Mouse (Mus musculus) forebrain, embryonic 11.5 days (tissue): ENCODE data around the gene Gm29427. TPM values are rescaled to one million over a fixed set of nuclear protein-coding genes. Genes with fewer than 3 reads are reported as not detected.

Source experiments
- ATAC-seq: fragments of 200-750 bp; cut with Nextera tagmentation; replicated peaks from 2 replicates; pipeline ENCODE4 v1.8.0; 2017; ENCODE audit warnings: moderate TSS enrichment; ENCODE audit not compliant: low FRiP score
- DNase-seq: peaks from one replicate; pipeline ENCODE4 v3.0.0-alpha.2; 2017; ENCODE audit warnings: low spot score
- H3K27ac ChIP-seq: fragments of 300-500 bp; sonication (generic); 2 replicates; pipeline ENCODE4 v1.5.1; 2014; ENCODE audit warnings: low read depth, low read length
- H3K27me3 ChIP-seq: fragments of 300-500 bp; sonication (generic); 2 replicates; pipeline ENCODE4 v1.6.1; 2014; ENCODE audit warnings: mild to moderate bottlenecking, low read length, mixed read lengths; ENCODE audit not compliant: control insufficient read depth, insufficient read depth
- H3K36me3 ChIP-seq: fragments of 300-500 bp; sonication (generic); 2 replicates; pipeline ENCODE4 v1.6.1; 2014; ENCODE audit warnings: mild to moderate bottlenecking, low read length, moderate library complexity, mixed read lengths; ENCODE audit not compliant: control insufficient read depth, insufficient read depth
- H3K4me1 ChIP-seq: fragments of 300-500 bp; sonication (generic); replicated peaks from 2 replicates; pipeline ENCODE4 v1.6.1; 2014; ENCODE audit warnings: low read length, mixed read lengths; ENCODE audit not compliant: control insufficient read depth, insufficient read depth
- H3K4me2 ChIP-seq: fragments of 300-500 bp; sonication (generic); 2 replicates; pipeline ENCODE4 v1.6.1; 2014; ENCODE audit warnings: low read depth, mild to moderate bottlenecking, low read length, moderate library complexity, mixed read lengths; ENCODE audit not compliant: severe bottlenecking
- H3K4me3 ChIP-seq: fragments of 300-500 bp; sonication (generic); 2 replicates; pipeline ENCODE4 v1.5.1; 2014; ENCODE audit warnings: low read depth, low read length
- H3K9ac ChIP-seq: fragments of 300-500 bp; sonication (generic); 2 replicates; pipeline ENCODE4 v1.6.1; 2014; ENCODE audit warnings: low read length
- H3K9me3 ChIP-seq: fragments of 300-500 bp; sonication (generic); 2 replicates; pipeline ENCODE4 v1.6.1; 2016; ENCODE audit warnings: low read length, mixed read lengths; ENCODE audit not compliant: control insufficient read depth
- WGBS: fragments of 180-500 bp; shearing (Covaris S2); extraction: QIAGEN DNeasy Blood & Tissue Kit; methylation state at CpG from one replicate; pipeline ENCODE4 v1.1.7; 2014; 5-methylcytosine and 5-hydroxymethylcytosine counted together
- polyA plus RNA-seq: library from polyadenylated mRNA; unstranded; fragments of >200 nt; fragmentation: Nextera tagmentation; extraction: Ambion mirVana; gene quantifications from 2 replicates; pipeline ENCODE4 v1.2.1, GENCODE M21; 2014

The Gm29427 gene
- not detected in 2 replicates for polyA plus RNA-seq

DNA sequence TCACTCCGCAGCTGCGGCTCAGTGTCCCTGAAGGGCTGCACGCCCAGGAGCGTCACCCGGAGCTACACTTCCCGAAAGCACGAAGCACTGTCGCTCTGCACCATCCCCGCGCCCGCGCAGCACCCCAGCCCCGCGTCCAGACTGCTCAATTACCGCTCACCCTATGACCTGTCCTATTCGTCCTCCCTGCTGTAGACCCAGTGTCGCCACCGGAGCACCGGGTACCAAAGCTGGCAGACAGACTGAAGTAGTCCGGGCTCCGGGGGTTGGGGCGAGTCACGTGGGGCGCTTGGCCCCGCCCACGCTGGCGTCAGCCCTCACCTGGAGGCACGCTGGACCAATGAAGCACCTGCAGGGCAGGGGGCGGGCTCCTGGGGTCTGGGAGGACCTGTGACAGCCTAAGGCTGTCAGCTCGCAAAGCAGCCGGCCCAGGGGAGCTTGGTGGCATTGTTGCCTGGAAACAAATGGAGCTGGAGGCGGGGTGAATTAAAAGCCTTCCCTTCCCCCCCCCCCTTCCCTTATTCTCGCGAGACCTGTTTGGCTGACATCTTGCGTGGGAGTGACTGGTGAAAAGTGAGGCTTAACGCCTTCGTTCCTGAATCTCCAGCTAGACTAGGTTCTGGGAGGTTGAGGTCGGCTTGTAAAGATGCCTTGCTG, at the start of gene Gm29427:
Gm29427 (minus strand) TSS at position 239 of the 657 bp plus-strand sequence.
- H3K4me3 ChIP-seq: peak within 1 kb of the TSS; percentile 83
- ATAC-seq: peak; percentile 89
- H3K9me3 ChIP-seq: no peaks in the 10 kb centered on the region
- H3K4me1 ChIP-seq: peaks cover 3% of the 10 kb centered on the region; the same call in 1 of the 2 replicates
- peak within 1 kb of the TSS; percentile 96 for H3K9ac ChIP-seq
- no peaks in the 10 kb centered on the region for H3K27me3 ChIP-seq
- peak; percentile 92 for DNase-seq
- H3K36me3 ChIP-seq: no peaks in the 10 kb centered on the region
- peak within 1 kb of the TSS; percentile 92 for H3K4me2 ChIP-seq
- peak within 1 kb of the TSS; percentile 58; the same call in 1 of the 2 replicates for H3K27ac ChIP-seq
- under 1% methylated on average over 38 of the region's 38 CpGs for WGBS

DNA sequence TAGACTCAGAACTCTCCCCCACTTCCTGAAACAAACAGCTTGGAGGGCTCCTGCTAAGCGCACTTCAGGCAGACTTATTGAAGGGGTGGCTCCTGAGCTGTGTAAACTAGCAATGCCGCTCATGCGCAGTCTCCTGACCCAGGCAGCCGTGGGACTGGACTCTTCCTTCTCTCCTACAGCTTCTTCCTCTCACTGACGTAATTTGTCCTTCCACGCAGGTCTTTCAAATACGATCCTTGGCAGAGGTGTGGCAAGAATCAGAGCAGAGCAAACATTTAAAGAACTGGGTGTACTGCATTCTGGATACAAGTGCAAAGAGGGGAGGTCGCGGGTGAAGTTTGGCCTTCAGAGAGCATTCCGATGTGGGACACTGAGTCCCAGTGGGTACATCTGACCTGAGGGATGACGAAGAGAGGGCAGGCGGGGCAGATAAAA, 48.4 kb upstream of the Gm29427 start:
- no peak for DNase-seq
- Histone ChIP-seq H3K9me3 (no peaks in the 10 kb centered on the region), H3K9ac (no peak overlapping the region), H3K4me2 (no peak overlapping the region), H3K27ac (no peak overlapping the region), H3K4me1 (no peaks in the 10 kb centered on the region), H3K36me3 (no peaks in the 10 kb centered on the region), H3K27me3 (no peaks in the 10 kb centered on the region), H3K4me3 (no peak overlapping the region)
- WGBS: 90% methylated on average over 12 of the region's 12 CpGs
- no peak for ATAC-seq

DNA sequence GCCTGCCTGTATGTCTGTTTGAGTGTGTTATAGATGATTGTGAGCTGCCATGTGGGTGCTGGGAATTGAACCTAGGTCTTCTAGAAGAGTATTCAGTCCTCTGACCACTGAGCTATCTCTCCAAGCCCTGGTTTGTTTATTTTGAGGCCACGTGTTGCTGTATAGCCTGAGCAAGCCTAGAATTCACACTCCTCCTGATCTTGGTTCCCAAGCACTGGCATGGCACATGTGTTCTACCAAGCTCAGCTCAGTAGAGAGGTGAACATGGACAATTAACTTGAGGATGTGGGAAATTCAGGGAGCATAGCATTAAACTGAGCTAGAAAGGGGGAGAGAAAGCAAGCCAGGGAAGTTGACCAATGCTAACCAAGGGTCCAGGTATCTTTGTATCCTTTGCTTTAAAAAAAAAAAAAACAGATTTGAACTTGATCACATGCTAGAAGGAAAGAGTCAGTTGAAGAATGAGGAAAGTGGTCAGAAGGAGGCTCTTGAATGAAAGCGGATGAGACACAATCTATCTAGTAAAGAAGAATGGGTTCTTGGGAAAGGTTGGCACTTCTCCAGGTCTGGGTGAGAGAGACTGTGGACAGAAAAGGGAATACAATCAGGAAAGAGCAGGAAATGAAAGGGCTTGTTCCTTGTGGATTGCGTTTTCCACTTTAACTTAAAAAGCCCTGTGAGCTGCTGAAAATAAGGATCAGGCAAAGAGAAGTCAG, 46.6 kb upstream of the Gm29427 start:
- H3K9me3 ChIP-seq: no peaks in the 10 kb centered on the region

DNA sequence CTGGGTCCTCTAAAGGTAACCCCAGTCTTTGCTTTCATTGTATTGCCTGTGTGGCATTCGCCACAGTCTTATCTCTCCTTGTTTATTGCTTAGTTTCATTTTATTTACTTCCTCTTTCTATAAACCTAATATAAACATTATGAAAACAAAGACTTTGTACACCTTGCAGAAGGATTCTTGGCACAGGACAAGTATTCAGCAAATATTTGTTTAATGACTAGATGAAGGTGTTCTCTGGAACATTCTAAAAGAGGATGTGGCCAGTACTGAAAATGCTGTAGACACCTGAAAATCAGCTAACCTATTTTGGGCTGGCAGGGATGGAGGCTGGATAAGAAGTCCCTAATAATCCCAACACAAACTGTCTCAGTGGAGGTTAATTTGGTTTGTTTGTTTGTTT, 46.0 kb upstream of the Gm29427 start:
- Histone ChIP-seq H3K9ac (no peak overlapping the region), H3K27me3 (no peaks in the 10 kb centered on the region), H3K4me3 (no peak overlapping the region), H3K4me1 (no peaks in the 10 kb centered on the region), H3K36me3 (no peaks in the 10 kb centered on the region), H3K4me2 (no peak overlapping the region), H3K9me3 (no peaks in the 10 kb centered on the region), H3K27ac (no peak overlapping the region)
- WGBS: 87% methylated on average over 1 of the region's 1 CpGs
- DNase-seq: no peak
- no peak for ATAC-seq

More for the DNA sequence above, 46.6 kb upstream of the Gm29427 start:
- no peak overlapping the region for H3K27ac ChIP-seq
- no peak overlapping the region for H3K4me2 ChIP-seq
- WGBS: 90% methylated on average over 3 of the region's 3 CpGs
- no peaks in the 10 kb centered on the region for H3K27me3 ChIP-seq
- H3K4me3 ChIP-seq: no peak overlapping the region
- no peak overlapping the region for H3K9ac ChIP-seq
- DNase-seq (no peak), ATAC-seq (no peak)
- no peaks in the 10 kb centered on the region for H3K36me3 ChIP-seq
- no peaks in the 10 kb centered on the region for H3K4me1 ChIP-seq

DNA sequence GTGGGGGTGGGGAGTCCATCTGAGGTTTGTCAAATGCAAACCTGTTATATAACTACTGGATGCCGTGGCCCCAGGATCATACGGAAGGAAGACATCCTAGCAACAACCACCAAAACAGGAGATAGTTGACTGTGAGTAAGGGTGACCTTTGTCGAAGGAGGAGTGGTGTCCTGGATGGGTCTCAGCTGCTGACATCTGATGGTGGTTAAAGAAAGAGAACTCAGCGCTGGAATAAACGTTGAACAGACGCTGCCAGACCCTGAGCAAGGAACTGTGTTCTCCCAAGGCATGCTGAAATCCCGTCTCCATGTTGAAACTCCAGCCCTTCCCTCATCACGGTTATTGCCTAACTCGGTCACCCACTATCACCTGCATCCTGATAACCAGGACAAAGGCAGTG, 44.1 kb upstream of the Gm29427 start:
- no peak overlapping the region for H3K9ac ChIP-seq
- H3K27me3 ChIP-seq: no peaks in the 10 kb centered on the region
- 86% methylated on average over 9 of the region's 9 CpGs for WGBS
- no peak overlapping the region for H3K27ac ChIP-seq
- no peak for ATAC-seq
- no peaks in the 10 kb centered on the region for H3K36me3 ChIP-seq
- H3K4me1 ChIP-seq: no peaks in the 10 kb centered on the region
- DNase-seq: no peak
- no peak overlapping the region for H3K4me2 ChIP-seq
- no peaks in the 10 kb centered on the region for H3K9me3 ChIP-seq
- no peak overlapping the region for H3K4me3 ChIP-seq

DNA sequence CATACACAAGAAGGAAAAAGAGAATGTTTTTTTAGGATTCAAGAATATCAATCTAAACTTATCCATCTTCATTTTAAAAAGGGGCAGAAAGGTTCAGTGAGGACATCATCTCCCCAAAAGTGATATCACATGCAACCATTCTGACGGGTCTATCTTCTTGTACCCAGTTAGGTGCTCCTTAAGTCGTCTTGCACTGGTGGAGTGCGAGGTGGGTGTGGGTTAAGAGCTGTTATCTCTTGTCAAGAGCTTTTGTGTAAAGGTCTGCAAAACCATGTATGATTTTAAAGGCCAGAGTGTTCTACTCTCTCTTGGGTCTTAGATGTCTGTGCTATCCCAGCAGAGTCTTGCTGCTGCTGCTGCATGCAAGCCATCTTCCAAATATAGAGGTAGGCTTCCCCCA, 31.2 kb upstream of the Gm29427 start:
- Histone ChIP-seq H3K27ac (no peak overlapping the region), H3K4me2 (no peak overlapping the region), H3K4me3 (no peak overlapping the region), H3K9ac (no peak overlapping the region), H3K4me1 (no peaks in the 10 kb centered on the region), H3K36me3 (no peaks in the 10 kb centered on the region), H3K27me3 (no peaks in the 10 kb centered on the region), H3K9me3 (no peaks in the 10 kb centered on the region)
- 87% methylated on average over 3 of the region's 3 CpGs for WGBS
- ATAC-seq (no peak), DNase-seq (no peak)

DNA sequence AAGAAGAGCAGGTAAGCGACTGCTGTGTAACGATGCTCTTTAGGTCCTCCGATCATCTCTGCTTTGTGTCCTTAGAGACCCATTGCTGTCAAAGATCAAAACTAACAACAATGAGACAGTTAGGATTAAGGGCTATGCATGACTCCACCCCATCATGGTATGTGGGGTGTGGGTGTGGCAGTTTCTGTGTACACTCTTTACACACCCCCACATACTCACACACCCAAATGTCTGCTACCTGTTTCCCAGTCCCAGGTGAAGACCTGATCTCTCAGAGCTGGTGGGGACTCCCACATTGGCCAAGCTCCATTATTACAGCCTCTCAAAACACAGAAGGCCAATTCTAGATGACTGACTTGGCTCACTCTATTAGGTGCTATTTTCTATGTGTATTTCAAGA, 30.0 kb upstream of the Gm29427 start:
- H3K4me1 ChIP-seq: no peaks in the 10 kb centered on the region
- H3K4me3 ChIP-seq: no peak overlapping the region
- 89% methylated on average over 3 of the region's 3 CpGs for WGBS
- no peak overlapping the region for H3K4me2 ChIP-seq
- H3K27me3 ChIP-seq: no peaks in the 10 kb centered on the region
- ATAC-seq (no peak), DNase-seq (no peak)
- H3K9me3 ChIP-seq: no peaks in the 10 kb centered on the region
- no peak overlapping the region for H3K27ac ChIP-seq
- no peaks in the 10 kb centered on the region for H3K36me3 ChIP-seq
- H3K9ac ChIP-seq: no peak overlapping the region

DNA sequence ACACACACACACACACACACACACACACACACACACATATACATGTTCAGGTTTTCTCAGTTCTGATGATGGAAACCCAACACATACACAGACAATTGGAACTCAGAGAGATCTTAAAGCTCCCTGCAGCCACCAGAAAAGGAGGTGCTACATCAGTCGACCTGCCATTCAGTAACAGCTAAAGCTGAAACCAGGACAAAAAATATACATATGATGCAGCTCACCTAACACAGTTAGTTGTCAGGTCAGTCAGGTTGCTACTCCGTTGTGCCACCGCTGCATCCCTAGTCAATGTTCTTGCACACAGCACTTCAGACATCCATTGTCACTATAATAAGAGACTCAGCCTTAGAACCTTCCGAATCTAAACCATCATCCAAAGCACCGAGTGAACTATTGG, 29.4 kb upstream of the Gm29427 start:
- Histone ChIP-seq H3K27ac (no peak overlapping the region), H3K4me1 (no peaks in the 10 kb centered on the region), H3K27me3 (no peaks in the 10 kb centered on the region), H3K9me3 (no peaks in the 10 kb centered on the region), H3K4me3 (no peak overlapping the region), H3K36me3 (no peaks in the 10 kb centered on the region), H3K9ac (no peak overlapping the region), H3K4me2 (no peak overlapping the region)
- no peak for DNase-seq
- WGBS: 85% methylated on average over 5 of the region's 5 CpGs
- no peak for ATAC-seq
